Mouse (Mus musculus): ENCODE data around the gene H2bfm.
"Not testable (repeated sequence)": the region's sequence is repeated elsewhere in the genome, so short reads cannot be mapped to it uniquely, and the experiment has no call there.

DNA sequence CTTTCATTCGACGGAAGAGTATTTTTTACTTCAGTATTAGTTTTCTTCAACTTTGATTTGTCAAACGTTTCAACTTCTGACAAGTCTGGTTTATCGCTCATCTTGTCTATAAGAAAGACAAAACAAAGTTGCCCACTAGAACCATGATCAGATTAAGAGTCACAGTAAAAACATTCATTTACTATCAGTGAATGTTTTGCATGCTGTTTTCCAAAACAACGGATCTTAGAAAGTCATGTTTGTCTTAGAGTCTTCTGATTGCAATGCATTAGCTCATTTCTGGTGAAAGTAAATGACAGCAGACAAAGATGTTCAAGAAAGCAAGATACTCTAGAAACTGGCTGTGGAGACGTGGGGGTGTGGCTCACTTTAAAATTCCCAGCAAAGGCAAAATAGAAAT, 48.3 kb downstream of the H2bfm start, which contains the start of gene Tmsb15b2:
- not testable (repeated sequence) for TF ChIP-seq CTCF (IDR thresholded peaks at IDR 0.05; ENCODE audit: insufficient read depth, low read length); POLR2A (IDR thresholded peaks at IDR 0.05; ENCODE audit: borderline replicate concordance, extremely low read depth, low read depth, low read length)

Measured in lung, adult 2 months (tissue).